Mouse (Mus musculus): ENCODE measurements around the gene Ren1. TPM values are rescaled to one million over a fixed set of nuclear protein-coding genes. Genes with fewer than 3 reads are reported as not detected.

Gene Ren1
- polyA plus RNA-seq, 1 experiment = 3.3 TPM

DNA sequence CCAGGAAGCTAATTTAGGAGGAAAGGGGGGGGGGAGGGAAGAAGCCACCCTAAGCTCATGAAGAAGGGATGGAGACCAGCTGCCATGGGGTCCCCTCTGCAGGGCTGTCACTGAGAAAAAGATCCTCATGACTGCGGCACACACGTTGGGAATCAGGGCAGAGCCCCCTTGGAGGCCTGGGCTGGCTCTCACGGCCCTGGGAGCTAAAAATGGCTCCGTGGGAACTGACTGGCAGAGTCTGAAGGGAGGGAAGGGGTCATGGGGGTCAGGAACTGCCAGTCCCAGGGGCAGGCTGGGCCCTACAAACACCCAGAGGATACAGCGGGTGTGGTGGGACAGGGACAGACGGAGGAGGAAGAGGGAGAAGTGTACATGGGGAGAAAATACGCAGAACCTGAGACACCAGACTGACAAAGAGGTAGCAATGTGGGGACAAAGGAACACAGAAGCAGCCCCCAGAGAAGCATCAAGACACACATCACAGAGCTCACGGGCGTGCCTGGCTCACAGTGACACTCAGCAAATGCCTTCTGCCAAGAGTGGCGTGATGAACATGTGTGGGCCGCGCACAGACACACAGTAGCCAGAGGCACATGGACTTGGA lies 32.3 kb downstream of the Ren1 start:
- Histone ChIP-seq H3K4me1 (ENCODE audit: control insufficient read depth, insufficient read depth, insufficient read length, low read length) (no peaks in the 10 kb centered on the region; the same call in 1 of the 2 replicates), H3K27ac (ENCODE audit: insufficient read depth, low read depth, low read length) (no peak overlapping the region), H3K4me3 (ENCODE audit: low read depth, low read length) (no peak overlapping the region), H3K36me3 (ENCODE audit: control insufficient read depth, insufficient read depth, low read length) (peaks cover 36% of the 10 kb centered on the region), H3K27me3 (ENCODE audit: control insufficient read depth, insufficient read depth, low read length) (no peaks in the 10 kb centered on the region)
- 69% methylated on average over 12 of the region's 12 CpGs for WGBS
- TF ChIP-seq CTCF (IDR thresholded peaks at IDR 0.05; ENCODE audit: extremely low read depth, insufficient read length, insufficient replicate concordance, low read depth, low read length) = no peak

DNA sequence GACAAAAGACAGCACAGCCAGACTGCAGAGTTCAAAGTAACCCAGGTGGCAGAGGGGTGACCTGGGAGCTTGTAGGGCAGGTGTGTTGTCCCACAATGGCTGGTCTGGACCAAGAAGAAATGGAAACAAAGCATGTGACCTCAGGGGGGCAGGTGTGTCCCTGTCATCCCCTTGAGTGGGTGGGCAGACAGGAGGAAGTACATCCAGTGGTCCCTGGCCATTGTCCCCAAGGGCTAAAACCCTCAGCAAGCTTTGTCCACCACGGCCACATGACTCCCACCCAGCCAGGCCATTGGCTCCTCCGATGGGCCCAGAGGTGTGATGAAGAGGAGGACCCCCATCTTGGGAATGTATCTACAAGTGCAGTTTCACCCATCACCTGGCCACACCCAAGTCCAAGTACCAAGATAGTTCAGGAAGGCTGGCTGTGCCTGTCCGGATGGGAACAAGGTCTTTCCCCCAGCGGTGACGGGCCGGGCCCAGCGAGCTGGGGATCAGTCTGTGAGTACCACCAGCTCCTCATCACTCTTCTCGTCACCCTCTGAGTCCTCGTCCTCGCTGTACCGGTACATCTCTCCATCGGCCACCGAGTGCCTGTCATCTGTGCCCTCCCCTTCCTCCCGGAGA lies 33.0 kb downstream of the Ren1 start:
- H3K4me3 ChIP-seq (ENCODE audit: low read depth, low read length) = no peak overlapping the region
- TF ChIP-seq CTCF (IDR thresholded peaks at IDR 0.05; ENCODE audit: extremely low read depth, insufficient read length, insufficient replicate concordance, low read depth, low read length) = no peak
- TF ChIP-seq POLR2A (IDR thresholded peaks at IDR 0.05; ENCODE audit: low read depth, low read length) = no peak
- no peak overlapping the region for H3K27ac ChIP-seq (ENCODE audit: insufficient read depth, low read depth, low read length)
- H3K27me3 ChIP-seq (ENCODE audit: control insufficient read depth, insufficient read depth, low read length) = no peaks in the 10 kb centered on the region
- 89% methylated on average over 14 of the region's 14 CpGs for WGBS
- peaks cover 39% of the 10 kb centered on the region for H3K36me3 ChIP-seq (ENCODE audit: control insufficient read depth, insufficient read depth, low read length)
- H3K4me1 ChIP-seq (ENCODE audit: control insufficient read depth, insufficient read depth, insufficient read length, low read length) = no peaks in the 10 kb centered on the region; the same call in 1 of the 2 replicates

DNA sequence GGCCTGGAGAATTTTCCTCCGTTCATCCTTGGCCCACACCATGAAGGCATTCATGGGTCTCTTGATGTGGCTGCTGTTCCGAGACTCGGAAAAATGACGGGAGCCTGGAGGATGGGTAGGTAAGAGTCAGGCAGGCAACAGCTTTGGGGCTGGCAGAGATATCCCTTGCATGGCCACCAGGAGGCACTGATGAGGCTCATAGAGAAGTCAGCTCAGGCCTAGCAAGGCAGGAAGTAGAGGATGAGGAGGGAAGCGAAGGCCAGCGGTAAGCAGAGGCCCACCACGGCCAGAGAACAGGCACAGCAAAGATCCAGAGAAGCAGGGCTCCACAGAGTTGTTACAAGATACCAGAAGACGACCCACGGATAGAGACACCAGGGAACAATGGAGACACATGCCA lies 35.2 kb downstream of the Ren1 start:
- Histone ChIP-seq H3K27me3 (ENCODE audit: control insufficient read depth, insufficient read depth, low read length) (no peaks in the 10 kb centered on the region), H3K4me3 (ENCODE audit: low read depth, low read length) (no peak overlapping the region), H3K27ac (ENCODE audit: insufficient read depth, low read depth, low read length) (no peak overlapping the region), H3K4me1 (ENCODE audit: control insufficient read depth, insufficient read depth, insufficient read length, low read length) (no peaks in the 10 kb centered on the region), H3K36me3 (ENCODE audit: control insufficient read depth, insufficient read depth, low read length) (peaks cover 58% of the 10 kb centered on the region)
- TF ChIP-seq POLR2A (IDR thresholded peaks at IDR 0.05; ENCODE audit: low read depth, low read length) = no peak
- TF ChIP-seq CTCF (IDR thresholded peaks at IDR 0.05; ENCODE audit: extremely low read depth, insufficient read length, insufficient replicate concordance, low read depth, low read length) = peak; percentile 75; the same call in 1 of the 2 replicates
- 53% methylated on average over 9 of the region's 9 CpGs for WGBS

DNA sequence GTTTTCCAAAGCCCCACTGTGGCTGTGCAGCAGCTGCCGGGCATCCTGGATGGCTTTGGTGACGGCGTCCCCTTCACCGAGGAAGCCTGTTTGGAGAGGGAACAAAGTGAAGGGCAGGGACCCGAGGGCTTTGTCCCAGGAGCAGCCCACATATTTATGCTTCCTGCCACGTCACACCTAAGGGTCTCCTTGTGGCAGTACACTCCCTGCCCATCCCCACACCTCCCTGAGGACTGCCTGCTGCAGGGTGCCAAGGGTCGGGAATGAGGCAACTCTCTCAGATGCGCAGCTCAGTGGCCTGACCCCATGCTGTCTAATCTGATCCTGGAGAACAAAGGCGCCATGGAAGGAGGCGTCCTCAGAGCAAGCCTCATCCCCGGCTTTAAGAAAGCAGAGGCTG lies 35.9 kb downstream of the Ren1 start:
- no peak overlapping the region for H3K27ac ChIP-seq (ENCODE audit: insufficient read depth, low read depth, low read length)
- H3K36me3 ChIP-seq (ENCODE audit: control insufficient read depth, insufficient read depth, low read length) = peaks cover 64% of the 10 kb centered on the region
- no peaks in the 10 kb centered on the region for H3K27me3 ChIP-seq (ENCODE audit: control insufficient read depth, insufficient read depth, low read length)
- TF ChIP-seq POLR2A (IDR thresholded peaks at IDR 0.05; ENCODE audit: low read depth, low read length) (no peak), CTCF (IDR thresholded peaks at IDR 0.05; ENCODE audit: extremely low read depth, insufficient read length, insufficient replicate concordance, low read depth, low read length) (no peak)
- 82% methylated on average over 11 of the region's 11 CpGs for WGBS
- H3K4me1 ChIP-seq (ENCODE audit: control insufficient read depth, insufficient read depth, insufficient read length, low read length) = no peaks in the 10 kb centered on the region
- H3K4me3 ChIP-seq (ENCODE audit: low read depth, low read length) = no peak overlapping the region

GRCm38 (mm10) chr1:133387539-133388268 lies 37.4 kb downstream of the Ren1 start:
- WGBS = 86% methylated on average over 19 of the region's 19 CpGs
- H3K27ac ChIP-seq (ENCODE audit: insufficient read depth, low read depth, low read length) = no peak overlapping the region
- H3K36me3 ChIP-seq (ENCODE audit: control insufficient read depth, insufficient read depth, low read length) = peaks cover 78% of the 10 kb centered on the region
- H3K4me1 ChIP-seq (ENCODE audit: control insufficient read depth, insufficient read depth, insufficient read length, low read length) = no peaks in the 10 kb centered on the region
- no peak overlapping the region for H3K4me3 ChIP-seq (ENCODE audit: low read depth, low read length)
- no peak for TF ChIP-seq CTCF (IDR thresholded peaks at IDR 0.05; ENCODE audit: extremely low read depth, insufficient read length, insufficient replicate concordance, low read depth, low read length)
- no peak for TF ChIP-seq POLR2A (IDR thresholded peaks at IDR 0.05; ENCODE audit: low read depth, low read length)
- H3K27me3 ChIP-seq (ENCODE audit: control insufficient read depth, insufficient read depth, low read length) = no peaks in the 10 kb centered on the region

DNA sequence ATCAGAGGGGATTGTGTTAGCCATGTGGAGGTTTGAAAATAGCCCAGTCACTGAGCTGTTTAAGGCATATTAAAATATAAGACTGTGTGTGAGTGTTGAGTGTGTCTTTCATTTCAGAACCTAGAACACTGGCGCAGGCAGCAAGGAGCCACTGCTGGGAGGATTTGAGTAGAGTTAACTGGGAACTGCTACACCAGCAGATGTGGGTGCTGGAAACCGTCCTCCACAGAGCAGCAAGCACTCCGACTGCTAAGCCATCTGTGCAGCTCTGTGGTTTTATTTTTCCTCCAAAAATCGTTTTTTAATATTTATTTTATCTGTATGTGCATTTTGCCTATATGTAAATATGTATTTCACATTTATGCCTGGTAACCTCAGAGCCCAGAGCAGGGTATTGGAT lies 44.4 kb downstream of the Ren1 start:
- Histone ChIP-seq H3K27ac (ENCODE audit: insufficient read depth, low read depth, low read length) (no peak overlapping the region), H3K4me3 (ENCODE audit: low read depth, low read length) (no peak overlapping the region), H3K27me3 (ENCODE audit: control insufficient read depth, insufficient read depth, low read length) (no peaks in the 10 kb centered on the region), H3K36me3 (ENCODE audit: control insufficient read depth, insufficient read depth, low read length) (peaks cover 36% of the 10 kb centered on the region), H3K4me1 (ENCODE audit: control insufficient read depth, insufficient read depth, insufficient read length, low read length) (no peaks in the 10 kb centered on the region; the same call in none of the 2 replicates)
- 69% methylated on average over 4 of the region's 4 CpGs for WGBS
- TF ChIP-seq POLR2A (IDR thresholded peaks at IDR 0.05; ENCODE audit: low read depth, low read length) = no peak
- TF ChIP-seq CTCF (IDR thresholded peaks at IDR 0.05; ENCODE audit: extremely low read depth, insufficient read length, insufficient replicate concordance, low read depth, low read length) = no peak

- Histone ChIP-seq H3K27ac (ENCODE audit: insufficient read depth, low read depth, low read length) (no peak overlapping the region), H3K4me3 (ENCODE audit: low read depth, low read length) (no peak overlapping the region), H3K27me3 (ENCODE audit: control insufficient read depth, insufficient read depth, low read length) (no peaks in the 10 kb centered on the region), H3K36me3 (ENCODE audit: control insufficient read depth, insufficient read depth, low read length) (peaks cover 18% of the 10 kb centered on the region), H3K4me1 (ENCODE audit: control insufficient read depth, insufficient read depth, insufficient read length, low read length) (peaks cover 11% of the 10 kb centered on the region)
- TF ChIP-seq POLR2A (IDR thresholded peaks at IDR 0.05; ENCODE audit: low read depth, low read length) (no peak), CTCF (IDR thresholded peaks at IDR 0.05; ENCODE audit: extremely low read depth, insufficient read length, insufficient replicate concordance, low read depth, low read length) (no peak)
- WGBS = 93% methylated on average over 5 of the region's 5 CpGs
Observed at GRCm38 (mm10) chr1:133396693-133397092, 46.4 kb downstream of the Ren1 start.
